Mouse (Mus musculus): Measurements from ENCODE around the gene Srgap2. TPM values are rescaled to one million over a fixed set of nuclear protein-coding genes. Genes with fewer than 3 reads are reported as not detected.

The Srgap2 gene
- total RNA-seq, 2 experiments from 2014 or later, result 83.4 to 92.0 TPM

DNA sequence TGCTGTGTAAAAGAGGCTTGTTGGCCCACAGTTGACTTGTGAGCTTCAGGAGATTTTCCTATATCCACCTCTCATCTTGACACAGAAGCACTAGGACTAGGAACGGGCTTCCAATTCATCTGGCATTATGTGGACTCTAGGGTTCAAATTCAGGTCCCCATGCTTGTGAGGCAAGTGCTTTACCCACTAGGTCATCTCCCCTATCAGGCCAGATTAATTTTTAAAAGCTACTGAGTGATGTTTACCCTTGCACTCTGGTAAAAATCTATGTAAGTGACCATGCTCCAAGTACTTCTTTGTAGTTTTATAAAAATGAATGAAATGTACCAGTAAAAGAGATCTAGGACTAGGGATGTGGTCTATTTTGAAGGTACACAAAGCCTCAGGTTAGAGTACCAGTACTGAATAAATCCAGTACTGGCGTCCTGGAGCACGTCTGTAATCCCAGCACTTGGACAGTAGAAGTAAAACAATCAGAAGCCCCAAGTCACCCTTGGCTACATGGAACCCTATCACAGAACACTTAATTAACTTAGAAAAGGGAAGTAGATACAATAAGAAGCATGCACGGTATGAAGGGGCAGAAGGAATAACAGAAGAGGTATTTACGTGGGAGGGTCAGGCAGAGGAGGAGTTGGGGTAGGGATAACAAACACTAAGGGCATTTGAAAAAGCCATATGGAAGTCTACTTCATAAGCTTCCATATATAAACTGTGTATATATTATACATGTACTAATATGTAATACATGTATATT is 40.9 kb downstream of the Srgap2 start:
- DNase-seq (ENCODE audit: low spot score in 2 of 2), result no peak
- Histone ChIP-seq H3K27ac (no peak overlapping the region; the same call in 1 of the 2 replicates), H3K4me3 (no peak overlapping the region)
- no peak for TF ChIP-seq CTCF (conservative IDR thresholded peaks at IDR 0.05)

DNA sequence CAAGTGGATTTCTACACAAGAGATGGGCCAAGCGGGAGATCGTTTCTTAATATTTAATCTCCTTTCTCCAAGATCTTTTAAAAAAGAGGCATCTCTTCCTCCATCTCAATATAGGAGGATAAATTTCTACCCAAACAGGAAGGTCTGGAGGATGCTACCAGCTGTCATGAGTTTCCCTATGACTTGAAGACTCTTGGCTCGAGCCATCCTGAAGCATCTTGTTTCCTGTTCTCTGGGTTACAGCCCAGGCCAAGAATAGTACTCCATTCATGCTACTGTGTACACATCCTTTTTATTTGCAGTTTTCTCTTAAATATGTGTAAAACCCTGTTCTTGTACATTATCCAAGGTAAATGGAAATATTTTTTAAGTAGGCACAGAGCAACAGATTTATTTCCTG is 44.9 kb downstream of the Srgap2 start:
- H3K27ac ChIP-seq, result peak overlapping the region; percentile 67; the same call in 1 of the 2 replicates
- H3K4me3 ChIP-seq, result no peak overlapping the region
- no peak for DNase-seq (ENCODE audit: low spot score in 2 of 2)
- TF ChIP-seq CTCF (conservative IDR thresholded peaks at IDR 0.05), result no peak

DNA sequence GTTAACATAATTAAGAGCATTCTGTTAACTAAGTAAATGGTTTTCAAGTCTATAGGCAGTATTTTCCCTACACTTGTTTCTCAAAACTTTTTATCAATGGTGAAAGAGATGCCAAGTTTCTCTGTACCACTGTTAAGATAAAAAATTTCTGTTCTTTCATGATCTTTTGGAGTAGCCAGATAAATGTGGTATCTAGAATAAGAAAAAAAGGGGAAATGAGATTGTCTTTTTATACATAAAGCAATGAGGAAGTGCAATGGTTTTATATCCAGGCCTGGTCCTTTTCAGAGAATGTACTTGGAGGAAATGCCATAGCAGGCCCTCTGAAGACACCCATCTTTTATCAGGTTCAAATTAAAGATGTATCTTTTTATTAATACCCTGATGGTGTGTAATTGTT is 45.8 kb downstream of the Srgap2 start:
- DNase-seq (ENCODE audit: low spot score in 2 of 2), result no peak
- no peak overlapping the region for H3K4me3 ChIP-seq
- no peak for TF ChIP-seq CTCF (conservative IDR thresholded peaks at IDR 0.05)
- H3K27ac ChIP-seq, result no peak overlapping the region

DNA sequence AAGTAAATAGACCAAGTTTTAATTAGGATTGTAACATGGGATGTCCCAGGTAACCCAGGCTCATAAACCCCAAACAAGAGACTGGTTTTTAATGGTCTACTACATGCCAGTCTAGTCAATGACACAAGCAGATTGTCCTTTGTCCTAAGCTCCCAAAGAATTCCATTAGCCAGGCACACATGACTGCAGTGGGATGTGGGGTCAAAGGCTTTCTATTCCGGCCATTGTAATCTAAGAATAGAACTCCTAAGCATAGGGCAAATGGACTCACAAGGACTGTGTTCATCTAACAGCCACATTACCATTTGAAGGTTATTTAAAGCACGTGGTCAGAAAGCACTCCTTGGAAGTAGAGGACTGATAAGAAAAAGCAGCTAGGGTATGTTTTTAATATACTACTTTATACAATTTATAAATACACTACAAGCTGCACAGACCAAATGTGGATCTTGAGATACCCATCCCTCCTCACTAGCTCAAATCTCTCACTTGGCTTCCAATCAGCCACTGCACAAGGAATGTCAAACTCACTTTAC is 48.3 kb downstream of the Srgap2 start:
- DNase-seq (ENCODE audit: low spot score in 2 of 2), result no peak
- H3K27ac ChIP-seq, result peak overlapping the region; percentile 4; the same call in 1 of the 2 replicates

DNA sequence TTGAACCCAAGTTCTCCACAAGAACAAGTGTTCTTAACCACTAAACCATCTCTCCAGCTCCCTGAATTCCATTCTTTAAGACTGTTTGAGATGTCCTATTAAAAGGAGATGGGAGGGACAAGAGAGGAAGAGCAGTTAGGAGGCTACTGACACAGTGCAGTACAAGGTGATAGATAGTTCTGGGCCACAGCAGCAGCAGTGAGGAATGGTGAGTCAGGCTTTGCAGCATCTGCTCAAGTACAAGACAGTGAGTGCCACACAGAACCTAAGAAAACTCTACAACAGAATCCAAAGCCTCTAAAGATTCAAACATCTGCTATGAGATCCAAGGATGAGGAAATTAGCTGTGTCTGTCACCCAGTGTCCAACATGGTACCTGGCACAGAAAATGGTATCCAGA is 51.8 kb downstream of the Srgap2 start:
- no peak for TF ChIP-seq CTCF (conservative IDR thresholded peaks at IDR 0.05)
- Histone ChIP-seq H3K4me3 (no peak overlapping the region), H3K27ac (0 out of 2 replicates have a peak overlapping the region, but pooled peaks have one; percentile 52)
- DNase-seq (ENCODE audit: low spot score in 2 of 2), result no peak

More for the DNA sequence above, 48.3 kb downstream of the Srgap2 start:
- no peak overlapping the region for H3K4me3 ChIP-seq
- TF ChIP-seq CTCF (conservative IDR thresholded peaks at IDR 0.05), result no peak

- DNase-seq (ENCODE audit: low spot score in 2 of 2), result no peak
- H3K27ac ChIP-seq, result peak overlapping the region; percentile 52
- TF ChIP-seq CTCF (conservative IDR thresholded peaks at IDR 0.05), result no peak
- no peak overlapping the region for H3K4me3 ChIP-seq
Observed at GRCm38 (mm10) chr1:131473631-131474118, 53.5 kb downstream of the Srgap2 start.

DNA sequence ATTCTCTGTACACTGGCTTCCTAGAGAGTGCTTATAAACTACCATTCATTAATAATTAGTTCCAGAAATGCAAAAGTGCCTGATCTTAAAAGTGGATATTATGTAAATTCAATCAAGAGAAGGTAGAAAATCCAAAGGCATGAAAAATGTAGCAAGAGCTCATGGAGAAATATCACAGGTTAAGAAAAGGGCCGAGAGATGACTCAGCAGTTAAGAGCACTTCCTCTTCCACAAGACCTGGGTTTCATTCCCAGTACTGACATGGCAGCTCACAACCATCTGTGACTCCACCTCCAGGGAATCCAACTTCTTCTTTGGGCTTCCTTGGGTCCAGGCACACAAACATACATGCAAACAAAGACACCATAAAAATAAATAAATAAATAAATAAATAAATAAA is 56.6 kb downstream of the Srgap2 start:
- Histone ChIP-seq H3K4me3 (no peak overlapping the region), H3K27ac (no peak overlapping the region; the same call in 1 of the 2 replicates)
- DNase-seq (ENCODE audit: low spot score in 2 of 2), result no peak
- no peak for TF ChIP-seq CTCF (conservative IDR thresholded peaks at IDR 0.05)

- DNase-seq (ENCODE audit: low spot score in 2 of 2), result no peak
- no peak overlapping the region for H3K27ac ChIP-seq
- H3K4me3 ChIP-seq, result no peak overlapping the region
- no peak for TF ChIP-seq CTCF (conservative IDR thresholded peaks at IDR 0.05)
Observed at GRCm38 (mm10) chr1:131465855-131466254, 61.3 kb downstream of the Srgap2 start.

DNA sequence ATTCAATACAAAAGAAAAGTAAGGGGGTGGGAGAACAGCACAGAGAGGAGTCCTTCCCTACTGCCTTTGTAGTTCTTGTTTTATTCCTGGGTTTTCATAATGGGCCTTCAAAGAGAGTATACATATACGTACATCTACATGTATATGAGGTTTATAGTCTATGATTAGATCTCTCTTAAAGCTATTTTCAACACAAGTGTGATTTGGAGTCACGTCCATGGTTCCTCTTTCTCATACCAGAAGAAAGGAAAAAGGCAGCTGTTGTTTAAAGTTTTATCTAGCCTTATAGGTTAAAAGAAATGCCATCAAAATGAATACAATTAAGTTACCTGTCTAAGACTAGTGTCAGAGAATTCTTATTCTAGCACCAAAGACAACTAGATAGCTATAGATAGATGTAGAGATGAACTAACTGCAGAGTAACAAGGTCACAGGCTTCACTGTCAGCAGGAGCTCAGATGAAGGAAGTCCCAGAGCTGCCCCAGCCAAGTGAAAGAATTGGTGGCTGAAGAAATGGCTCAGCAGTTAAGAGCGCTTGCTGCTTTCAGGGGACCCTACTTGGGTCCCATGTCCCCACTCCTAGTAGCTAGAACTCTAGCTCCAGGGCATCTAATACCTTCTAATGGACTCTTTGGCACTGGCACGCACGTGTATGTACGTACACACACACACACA is 63.1 kb downstream of the Srgap2 start:
- TF ChIP-seq CTCF (conservative IDR thresholded peaks at IDR 0.05), result no peak
- no peak for DNase-seq (ENCODE audit: low spot score in 2 of 2)
- H3K4me3 ChIP-seq, result no peak overlapping the region
- peak overlapping the region; percentile 21; the same call in 1 of the 2 replicates for H3K27ac ChIP-seq

- H3K27ac ChIP-seq, result no peak overlapping the region; the same call in 1 of the 2 replicates
- no peak for DNase-seq (ENCODE audit: low spot score in 2 of 2)
- H3K4me3 ChIP-seq, result no peak overlapping the region
- TF ChIP-seq CTCF (conservative IDR thresholded peaks at IDR 0.05), result no peak
Observed at GRCm38 (mm10) chr1:131462541-131463067, 64.5 kb downstream of the Srgap2 start.

DNA sequence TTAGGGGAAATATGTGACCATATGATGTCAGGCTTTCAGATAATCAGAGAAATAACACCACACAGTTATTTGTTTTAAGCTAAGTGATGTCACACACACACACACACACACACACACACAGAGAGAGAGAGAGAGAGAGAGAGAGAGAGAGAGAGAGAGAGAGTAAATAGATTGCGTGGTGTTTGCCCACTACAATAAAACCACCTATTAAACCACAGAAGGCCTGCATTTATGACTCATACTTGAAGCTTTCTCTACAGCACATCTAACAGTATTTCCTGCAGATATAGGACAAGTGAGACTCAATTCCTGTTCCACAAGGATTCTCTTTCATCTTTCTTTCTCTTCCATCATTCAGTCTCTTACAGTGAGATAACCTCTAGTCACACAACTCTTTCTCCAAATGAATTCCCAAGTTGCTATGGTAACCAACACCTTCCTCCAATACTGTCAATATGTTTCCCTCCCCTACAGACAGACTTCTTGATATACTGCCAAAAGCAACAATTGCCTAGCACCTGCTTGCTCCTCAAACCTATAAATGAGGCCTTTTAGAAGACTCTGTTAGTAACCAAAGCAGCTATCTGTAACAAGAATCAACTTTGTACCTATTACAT is 66.1 kb downstream of the Srgap2 start:
- DNase-seq (ENCODE audit: low spot score in 2 of 2), result peak in 1 of 2 experiments; percentile 44
- Histone ChIP-seq H3K27ac (peak overlapping the region; percentile 52; the same call in 1 of the 2 replicates), H3K4me3 (no peak overlapping the region)
- TF ChIP-seq CTCF (conservative IDR thresholded peaks at IDR 0.05), result no peak

DNA sequence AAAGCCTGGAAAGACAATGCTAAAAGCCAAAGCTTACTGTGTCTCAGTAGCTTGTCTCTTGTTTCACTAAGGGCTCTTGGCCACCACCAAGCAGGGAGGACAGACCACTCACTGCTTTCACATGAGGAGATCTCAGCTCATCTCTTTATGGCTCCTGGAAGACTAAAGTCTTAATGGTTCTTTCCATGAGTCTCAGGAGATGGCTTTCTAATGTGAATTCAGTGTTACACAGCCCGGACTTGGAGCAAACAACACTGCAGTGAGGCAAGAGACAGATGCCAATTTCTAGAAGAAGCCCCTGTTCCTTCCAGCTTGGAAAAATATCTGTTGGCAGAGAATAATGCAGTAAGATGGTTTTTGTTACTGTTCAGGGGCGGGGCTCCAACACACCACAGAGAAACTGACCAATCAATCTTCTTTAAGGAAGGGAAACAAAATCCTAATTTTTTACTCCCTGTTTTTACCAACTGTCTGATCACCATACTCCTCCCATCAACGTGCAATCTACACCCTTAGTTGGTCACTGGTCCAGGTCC is 71.7 kb downstream of the Srgap2 start:
- no peak overlapping the region for H3K4me3 ChIP-seq
- no peak for DNase-seq (ENCODE audit: low spot score in 2 of 2)
- peak overlapping the region; percentile 52 for H3K27ac ChIP-seq
- no peak for TF ChIP-seq CTCF (conservative IDR thresholded peaks at IDR 0.05)
